Mouse (Mus musculus) intestine, embryonic 15.5 days (tissue): ENCODE data around the gene Slc25a36. TPM values are rescaled to one million over a fixed set of nuclear protein-coding genes. Genes with fewer than 3 reads are reported as not detected.

Source experiments
- ATAC-seq: fragments of 200-750 bp; cut with Nextera tagmentation; 2 replicates; pipeline ENCODE4 v1.8.0; 2017; ENCODE audit warnings: moderate TSS enrichment, moderate library complexity
- H3K27ac ChIP-seq: fragments of 300-500 bp; sonication (generic); 2 replicates; pipeline ENCODE4 v1.5.1; 2015; ENCODE audit warnings: mild to moderate bottlenecking, inconsistent platforms
- H3K27me3 ChIP-seq: fragments of 300-500 bp; sonication (generic); replicated peaks from 2 replicates; pipeline ENCODE4 v1.6.1; 2015; ENCODE audit warnings: inconsistent platforms
- H3K36me3 ChIP-seq: fragments of 300-500 bp; sonication (generic); 2 replicates; pipeline ENCODE4 v1.6.1; 2015; ENCODE audit warnings: inconsistent platforms
- H3K4me1 ChIP-seq: fragments of 300-500 bp; sonication (generic); replicated peaks from 2 replicates; pipeline ENCODE4 v1.6.1; 2015; ENCODE audit warnings: inconsistent platforms
- H3K4me2 ChIP-seq: fragments of 300-500 bp; sonication (generic); replicated peaks from 2 replicates; pipeline ENCODE4 v1.6.1; 2015; ENCODE audit warnings: mild to moderate bottlenecking, inconsistent platforms
- H3K4me3 ChIP-seq: fragments of 300-500 bp; sonication (generic); replicated peaks from 2 replicates; pipeline ENCODE4 v1.5.1; 2015; ENCODE audit warnings: inconsistent platforms
- H3K9ac ChIP-seq: fragments of 300-500 bp; sonication (generic); 2 replicates; pipeline ENCODE4 v1.6.1; 2015; ENCODE audit warnings: inconsistent platforms
- H3K9me3 ChIP-seq: fragments of 300-500 bp; sonication (generic); 2 replicates; pipeline ENCODE4 v1.6.1; 2016; ENCODE audit warnings: inconsistent platforms
- WGBS: fragments of 180-500 bp; shearing (Covaris S2); methylation state at CpG from one replicate; pipeline ENCODE4 v1.1.7; 2015; 5-methylcytosine and 5-hydroxymethylcytosine counted together
- polyA plus RNA-seq: library from polyadenylated mRNA; unstranded; fragments of >200 nt; fragmentation: Nextera tagmentation; extraction: Ambion mirVana; gene quantifications from 2 replicates; pipeline ENCODE4 v1.2.1, GENCODE M21; 2015

Gene Slc25a36
- polyA plus RNA-seq, 1 experiment from 2014 or later = 63.1 TPM

- Histone ChIP-seq H3K36me3 (no peaks in the 10 kb centered on the region), H3K9me3 (no peaks in the 10 kb centered on the region), H3K4me3 (no peak overlapping the region), H3K9ac (no peak overlapping the region), H3K4me2 (no peak overlapping the region), H3K27me3 (no peaks in the 10 kb centered on the region), H3K4me1 (0 out of 2 replicates have a peak, but pooled peaks cover 3% of the 10 kb centered on the region), H3K27ac (no peak overlapping the region)
- no peak for ATAC-seq
- WGBS = 72% methylated on average over 4 of the region's 4 CpGs
Observed at GRCm38 (mm10) chr9:97137116-97137515, 26.2 kb upstream of the Slc25a36 start.

- no peak for ATAC-seq
- H3K36me3 ChIP-seq = no peaks in the 10 kb centered on the region
- H3K9me3 ChIP-seq = no peaks in the 10 kb centered on the region
- no peak overlapping the region for H3K9ac ChIP-seq
- no peaks in the 10 kb centered on the region for H3K27me3 ChIP-seq
- 93% methylated on average over 4 of the region's 4 CpGs for WGBS
- H3K4me3 ChIP-seq = no peak overlapping the region
- no peak overlapping the region for H3K4me2 ChIP-seq
- no peak overlapping the region for H3K27ac ChIP-seq
- H3K4me1 ChIP-seq = 0 out of 2 replicates have a peak, but pooled peaks cover 3% of the 10 kb centered on the region
Observed at GRCm38 (mm10) chr9:97135866-97136265, 24.9 kb upstream of the Slc25a36 start.

- ATAC-seq = no peak; the same call in 1 of the 2 replicates
- 55% methylated on average over 8 of the region's 8 CpGs for WGBS
- no peak overlapping the region for H3K4me3 ChIP-seq
Observed at GRCm38 (mm10) chr9:97133178-97133577, 22.2 kb upstream of the Slc25a36 start.

GRCm38 (mm10) chr9:97130001-97130400 is 19.0 kb upstream of the Slc25a36 start:
- WGBS = 82% methylated on average over 5 of the region's 5 CpGs
- no peaks in the 10 kb centered on the region for H3K9me3 ChIP-seq

More at GRCm38 (mm10) chr9:97133178-97133577, 22.2 kb upstream of the Slc25a36 start:
- Histone ChIP-seq H3K9me3 (no peaks in the 10 kb centered on the region), H3K4me1 (no peaks in the 10 kb centered on the region), H3K4me2 (no peak overlapping the region), H3K27ac (no peak overlapping the region), H3K9ac (no peak overlapping the region), H3K27me3 (no peaks in the 10 kb centered on the region), H3K36me3 (no peaks in the 10 kb centered on the region)

GRCm38 (mm10) chr9:97123934-97124692 is 13.2 kb upstream of the Slc25a36 start:
- H3K27ac ChIP-seq = peak overlapping the region; percentile 66; the same call in 1 of the 2 replicates
- H3K36me3 ChIP-seq = no peaks in the 10 kb centered on the region
- no peak overlapping the region for H3K4me3 ChIP-seq
- ATAC-seq = peak; percentile 89
- H3K9me3 ChIP-seq = no peaks in the 10 kb centered on the region
- H3K4me1 ChIP-seq = no peaks in the 10 kb centered on the region
- WGBS = 47% methylated on average over 23 of the region's 23 CpGs
- no peak overlapping the region for H3K9ac ChIP-seq
- peak overlapping the region; percentile 35 for H3K4me2 ChIP-seq
- H3K27me3 ChIP-seq = no peaks in the 10 kb centered on the region

More at GRCm38 (mm10) chr9:97130001-97130400, 19.0 kb upstream of the Slc25a36 start:
- no peak for ATAC-seq
- no peaks in the 10 kb centered on the region for H3K27me3 ChIP-seq
- H3K27ac ChIP-seq = no peak overlapping the region
- H3K36me3 ChIP-seq = no peaks in the 10 kb centered on the region
- no peaks in the 10 kb centered on the region for H3K4me1 ChIP-seq
- H3K4me2 ChIP-seq = no peak overlapping the region
- H3K4me3 ChIP-seq = no peak overlapping the region
- H3K9ac ChIP-seq = no peak overlapping the region

GRCm38 (mm10) chr9:97121432-97121831 is 10.5 kb upstream of the Slc25a36 start:
- Histone ChIP-seq H3K4me1 (no peaks in the 10 kb centered on the region), H3K4me2 (no peak overlapping the region), H3K9ac (no peak overlapping the region), H3K9me3 (no peaks in the 10 kb centered on the region), H3K4me3 (no peak overlapping the region), H3K27ac (no peak overlapping the region), H3K36me3 (no peaks in the 10 kb centered on the region), H3K27me3 (no peaks in the 10 kb centered on the region)
- ATAC-seq = no peak
- 65% methylated on average over 2 of the region's 2 CpGs for WGBS

GRCm38 (mm10) chr9:97114271-97114670 is 3.3 kb upstream of the Slc25a36 start:
- Histone ChIP-seq H3K27me3 (no peaks in the 10 kb centered on the region), H3K4me1 (peaks cover 7% of the 10 kb centered on the region; the same call in 1 of the 2 replicates), H3K4me2 (no peak overlapping the region), H3K9ac (no peak overlapping the region), H3K4me3 (no peak overlapping the region), H3K27ac (no peak overlapping the region), H3K36me3 (no peaks in the 10 kb centered on the region), H3K9me3 (no peaks in the 10 kb centered on the region)
- no peak for ATAC-seq
- WGBS = 86% methylated on average over 10 of the region's 10 CpGs

- Histone ChIP-seq H3K4me1 (peaks cover 12% of the 10 kb centered on the region; the same call in 1 of the 2 replicates), H3K4me3 (no peak overlapping the region), H3K4me2 (no peak overlapping the region), H3K9ac (no peak overlapping the region), H3K9me3 (no peaks in the 10 kb centered on the region), H3K27ac (no peak overlapping the region), H3K27me3 (no peaks in the 10 kb centered on the region), H3K36me3 (no peaks in the 10 kb centered on the region)
- no peak for ATAC-seq
- WGBS = 34% methylated on average over 5 of the region's 5 CpGs
Observed at GRCm38 (mm10) chr9:97113555-97113929, 2.6 kb upstream of the Slc25a36 start.

- Histone ChIP-seq H3K27ac (no peak overlapping the region), H3K4me2 (no peak overlapping the region), H3K36me3 (no peaks in the 10 kb centered on the region), H3K4me1 (peaks cover 12% of the 10 kb centered on the region; the same call in 1 of the 2 replicates), H3K9ac (no peak overlapping the region), H3K27me3 (no peaks in the 10 kb centered on the region), H3K4me3 (no peak overlapping the region), H3K9me3 (no peaks in the 10 kb centered on the region)
- WGBS = 71% methylated on average over 24 of the region's 24 CpGs
- ATAC-seq = no peak
Observed at GRCm38 (mm10) chr9:97112797-97113554, 2.0 kb upstream of the Slc25a36 start.

GRCm38 (mm10) chr9:97112238-97112637 is 1.3 kb upstream of the Slc25a36 start:
- ATAC-seq = no peak
- peaks cover 12% of the 10 kb centered on the region; the same call in 1 of the 2 replicates for H3K4me1 ChIP-seq
- H3K9me3 ChIP-seq = no peaks in the 10 kb centered on the region
- H3K4me2 ChIP-seq = no peak overlapping the region
- H3K27ac ChIP-seq = no peak overlapping the region
- no peaks in the 10 kb centered on the region for H3K27me3 ChIP-seq
- no peaks in the 10 kb centered on the region for H3K36me3 ChIP-seq
- no peak overlapping the region for H3K4me3 ChIP-seq
- no peak overlapping the region for H3K9ac ChIP-seq
- WGBS = 69% methylated on average over 7 of the region's 7 CpGs

- peak overlapping the region; percentile 83 for H3K9ac ChIP-seq
- ATAC-seq = 0 out of 2 replicates have a peak, but pooled peaks have one; percentile 9
- H3K4me2 ChIP-seq = peak overlapping the region; percentile 76
- no peaks in the 10 kb centered on the region for H3K9me3 ChIP-seq
- peak overlapping the region; percentile 88 for H3K4me3 ChIP-seq
- H3K36me3 ChIP-seq = no peaks in the 10 kb centered on the region
- H3K27me3 ChIP-seq = no peaks in the 10 kb centered on the region
- peak overlapping the region; percentile 91 for H3K27ac ChIP-seq
- WGBS = 5% methylated on average over 6 of the region's 6 CpGs
- peaks cover 12% of the 10 kb centered on the region; the same call in 1 of the 2 replicates for H3K4me1 ChIP-seq
Observed at GRCm38 (mm10) chr9:97111506-97111905, 549 bp upstream of the Slc25a36 start.

GRCm38 (mm10) chr9:97106481-97107160 is 4.3 kb downstream of the Slc25a36 start:
- no peak overlapping the region for H3K4me2 ChIP-seq
- no peak overlapping the region for H3K9ac ChIP-seq
- no peaks in the 10 kb centered on the region for H3K27me3 ChIP-seq
- H3K4me1 ChIP-seq = peaks cover 15% of the 10 kb centered on the region; the same call in 1 of the 2 replicates
- no peak overlapping the region for H3K27ac ChIP-seq
- no peaks in the 10 kb centered on the region for H3K36me3 ChIP-seq
- no peak overlapping the region for H3K4me3 ChIP-seq
- no peaks in the 10 kb centered on the region for H3K9me3 ChIP-seq
- no peak for ATAC-seq
- WGBS = 86% methylated on average over 5 of the region's 5 CpGs
